8 mouse cellular contexts compared by ENCODE assay signal in the genomic region with DNA sequence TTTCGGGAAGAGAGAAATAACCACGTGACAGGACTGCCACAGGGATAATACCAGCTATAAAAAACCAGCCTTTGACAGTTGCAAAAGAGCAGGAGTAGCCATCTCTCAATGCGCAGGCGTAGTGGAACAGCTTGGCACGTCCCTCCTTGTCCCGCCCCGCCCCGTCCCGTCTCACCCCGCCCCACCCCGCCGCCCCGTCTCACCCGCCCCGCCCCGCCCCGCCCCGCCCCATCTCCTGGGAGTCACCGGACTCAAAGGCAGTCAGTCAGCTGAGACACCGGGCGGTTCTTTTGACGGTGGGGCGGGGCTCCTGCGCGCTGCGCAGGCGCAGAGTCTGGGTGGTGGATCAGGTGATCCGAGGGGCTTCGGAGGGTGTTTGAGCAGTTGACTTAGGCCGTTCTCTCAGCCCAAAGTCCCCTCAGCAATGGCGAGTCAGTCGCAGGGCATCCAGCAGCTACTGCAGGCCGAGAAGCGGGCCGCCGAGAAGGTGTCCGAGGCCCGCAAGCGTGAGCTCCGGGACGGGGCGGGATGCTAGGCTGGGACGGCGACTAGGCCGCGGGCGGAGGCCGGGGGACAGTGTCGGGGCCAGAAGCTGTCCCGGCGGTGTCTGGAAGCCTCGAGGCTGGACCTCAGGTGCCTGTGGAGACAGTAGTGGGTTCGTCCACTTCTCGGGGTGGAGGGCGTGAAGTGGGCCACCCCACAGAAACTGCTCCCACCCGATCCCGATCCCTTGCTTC. TPM values are rescaled to one million over a fixed set of nuclear protein-coding genes. Genes with fewer than 3 reads are reported as not detected.
DNase-seq lines count a peak whose midpoint lies in the region; ATAC-seq and TF ChIP-seq lines count a peak whose summit lies in the region.

Gene Atp6v1g1 (plus strand): TSS at position 279 of the 737 bp plus-strand sequence.

- H3K4me2 ChIP-seq in embryonic facial prominence, embryonic 13.5 days, result peak within 1 kb of the TSS; percentile 75
- H3K4me2 ChIP-seq in limb, embryonic 15.5 days, result peak within 1 kb of the TSS; percentile 59

- H3K36me3 ChIP-seq in embryonic facial prominence, embryonic 13.5 days, result peaks cover 13% of the 10 kb centered on the region
- H3K36me3 ChIP-seq in heart, adult 2 months (ENCODE audit: control insufficient read depth, insufficient read depth, low read length), result peaks cover 21% of the 10 kb centered on the region
- H3K36me3 ChIP-seq in limb, embryonic 15.5 days, result peaks cover 18% of the 10 kb centered on the region

- peak within 1 kb of the TSS; percentile 85 for H3K27ac ChIP-seq in embryonic facial prominence, embryonic 13.5 days
- peak within 1 kb of the TSS; percentile 89 for H3K27ac ChIP-seq in heart, adult 2 months
- peak within 1 kb of the TSS; percentile 89 for H3K27ac ChIP-seq in limb, embryonic 15.5 days

- H3K4me3 ChIP-seq in embryonic facial prominence, embryonic 13.5 days, result peak within 1 kb of the TSS; percentile 83
- peak within 1 kb of the TSS; percentile 84 for H3K4me3 ChIP-seq in heart, adult 2 months
- peak within 1 kb of the TSS; percentile 79 for H3K4me3 ChIP-seq in limb, embryonic 15.5 days

- intact Hi-C loops in heart, adult 2 months (cut with DNase I), result loop anchor here (1.0 to 5.0 kb wide), 3 partner anchors 14 to 127 kb away; partner anchors contain the start of genes Tmem268 and Whrn

- H3K79me2 ChIP-seq in heart, adult 2 months (replicated peaks; ENCODE audit: control insufficient read depth, insufficient read depth, low read length), result no peaks in the 10 kb centered on the region; the same call in 1 of the 2 replicates

- WGBS in embryonic facial prominence, embryonic 13.5 days, result 2% methylated on average over 52 of the region's 57 CpGs
- WGBS in heart, adult 2 months, result under 1% methylated on average over 57 of the region's 57 CpGs
- 0% methylated on average over 46 of the region's 57 CpGs for WGBS in limb, embryonic 15.5 days

- no peak for TF ChIP-seq EP300 in heart, adult 2 months (IDR thresholded peaks at IDR 0.05; ENCODE audit: insufficient read depth, low read depth, low read length)

- TF ChIP-seq POLR2A in heart, adult 2 months (IDR thresholded peaks at IDR 0.05; ENCODE audit: insufficient read depth, low read depth, low read length), result peak; percentile 81

- no peak for TF ChIP-seq CTCF in heart, adult 2 months (IDR thresholded peaks at IDR 0.05)

- H3K4me1 ChIP-seq in embryonic facial prominence, embryonic 13.5 days, result peaks cover 37% of the 10 kb centered on the region
- peaks cover 10% of the 10 kb centered on the region for H3K4me1 ChIP-seq in heart, adult 2 months (ENCODE audit: control insufficient read depth, insufficient read depth, low read length)
- H3K4me1 ChIP-seq in limb, embryonic 15.5 days, result peaks cover 29% of the 10 kb centered on the region

- ATAC-seq in embryonic facial prominence, embryonic 13.5 days (ENCODE audit: insufficient number of reproducible peaks, insufficient read depth, low FRiP score, low TSS enrichment, low read depth), result peak; percentile 92
- ATAC-seq in limb, embryonic 15.5 days (ENCODE audit: insufficient number of reproducible peaks, low FRiP score, low TSS enrichment, low read depth), result peak; percentile 92

- H3K9me3 ChIP-seq in embryonic facial prominence, embryonic 13.5 days, result no peaks in the 10 kb centered on the region
- H3K9me3 ChIP-seq in limb, embryonic 15.5 days, result no peaks in the 10 kb centered on the region

- H3K9ac ChIP-seq in embryonic facial prominence, embryonic 13.5 days, result peak within 1 kb of the TSS; percentile 97
- peak within 1 kb of the TSS; percentile 97 for H3K9ac ChIP-seq in heart, adult 2 months (ENCODE audit: low read depth, low read length)
- peak within 1 kb of the TSS; percentile 91 for H3K9ac ChIP-seq in limb, embryonic 15.5 days

- peak; percentile 90 for DNase-seq in 3T3-L1 (ENCODE audit: low read depth, low spot score)
- DNase-seq in adrenal gland, postnatal 36 days, result peak; percentile 96
- DNase-seq in heart, adult 2 months, result peak; percentile 95 to 97
- DNase-seq in kidney, adult 8-10 months, result peak; percentile 96 to 97
- DNase-seq in monocyte, adult 2 months (ENCODE audit: low read depth in 1 of 2, low spot score in 2 of 2), result peak; percentile 75 to 89
- DNase-seq in spleen, postnatal 36 days (ENCODE audit: low spot score in 2 of 2), result peak; percentile 93 to 96

- no peaks in the 10 kb centered on the region for H3K27me3 ChIP-seq in embryonic facial prominence, embryonic 13.5 days
- no peaks in the 10 kb centered on the region for H3K27me3 ChIP-seq in heart, adult 2 months (ENCODE audit: control insufficient read depth, insufficient read depth, low read length)
- no peaks in the 10 kb centered on the region for H3K27me3 ChIP-seq in limb, embryonic 15.5 days

RNA-seq across cellular contexts. Expression of gene Atp6v1g1, which starts in this region (rescaled TPM):
- 100 to 1,000 TPM; 186 to 187 TPM for total RNA-seq in adrenal gland, postnatal 36 days (2021)
- 315 and 316 TPM in 2 replicates for polyA plus RNA-seq in embryonic facial prominence, embryonic 13.5 days (2015; fragmentation: Nextera tagmentation; extraction: Ambion mirVana)
- total RNA-seq in heart, adult 2 months (2021), result 100 to 1,000 TPM; 138 to 164 TPM
- 53.6 and 80.9 TPM in 2 replicates for polyA plus RNA-seq in heart, adult 2 months (2012; rRNA removed)
- polyA plus RNA-seq in limb, embryonic 15.5 days (2015; fragmentation: Nextera tagmentation; extraction: Ambion mirVana), result 315 and 319 TPM in 2 replicates

Comparison
In these comparisons a context has a peak if more than half of its experiments do, and no peak if none do; other contexts are left out.
1. Peak in every context shown above with its lines: DNase-seq, ATAC-seq, H3K4me3 ChIP-seq and H3K27ac ChIP-seq.